Mouse (Mus musculus): Measurements from ENCODE around the gene Slc38a8.

DNA sequence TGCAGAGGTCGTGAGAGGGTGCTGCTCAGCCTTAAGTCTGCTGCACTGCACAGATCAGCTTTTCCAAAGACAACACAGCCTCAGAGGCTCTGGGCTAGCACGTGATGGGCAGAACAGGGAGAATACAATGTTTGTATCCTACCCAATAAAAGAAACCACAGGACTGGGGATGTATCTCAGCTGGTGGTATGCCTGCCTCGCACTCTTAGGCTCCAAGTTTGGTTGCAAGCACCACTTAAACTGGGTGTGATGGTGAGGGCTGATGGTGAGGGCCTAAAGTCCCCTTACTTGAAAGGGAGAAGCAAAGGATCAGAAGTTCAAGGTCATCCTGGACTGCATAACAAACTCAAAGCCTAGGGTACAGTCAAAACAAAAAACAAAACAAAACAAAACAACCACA is 43.1 kb upstream of the Slc38a8 start:
- no peak for TF ChIP-seq CTCF (conservative IDR thresholded peaks at IDR 0.05; ENCODE audit: insufficient read depth, insufficient read length, low read depth, low read length)
- TF ChIP-seq POLR2A (IDR thresholded peaks at IDR 0.05; ENCODE audit: low read depth, low read length) = no peak
